Mouse (Mus musculus) small intestine, adult 2 months (tissue): ENCODE results near the gene Zfp697.

Experiments used
- CTCF ChIP-seq: fragments of 200-500 bp; IDR thresholded peaks from 2 replicates; pipeline ENCODE4 v1.5.1; 2012; ENCODE audit warnings: low read depth, mild to moderate bottlenecking, control low read depth, inconsistent platforms, low read length, moderate library complexity, mixed read lengths; ENCODE audit not compliant: insufficient replicate concordance, insufficient read length; ENCODE audit errors: extremely low read depth
- POLR2A ChIP-seq: fragments of 200-500 bp; IDR thresholded peaks from 2 replicates; pipeline ENCODE4 v1.6.1; 2012; ENCODE audit warnings: low read depth, mild to moderate bottlenecking, control low read depth, inconsistent platforms, low read length, moderate library complexity

- TF ChIP-seq CTCF (no peak), POLR2A (no peak)
Observed at GRCm38 (mm10) chr3:98682401-98682800, 300.1 kb downstream of the Zfp697 start.
